Mouse (Mus musculus) embryonic facial prominence, embryonic 14.5 days (tissue): ENCODE data around the gene Hsf4. TPM values are rescaled to one million over a fixed set of nuclear protein-coding genes. Genes with fewer than 3 reads are reported as not detected.
"Not testable (repeated sequence)": the region's sequence is repeated elsewhere in the genome, so short reads cannot be mapped to it uniquely, and the experiment has no call there.

Experiments used
- ATAC-seq: fragments of 200-750 bp; cut with Nextera tagmentation; 2 replicates; pipeline ENCODE4 v1.8.0; 2017; ENCODE audit warnings: low read depth, moderate number of reproducible peaks, moderate TSS enrichment
- DNase-seq: peaks from one replicate; pipeline ENCODE4 v3.0.0-alpha.2; 2015; ENCODE audit warnings: low spot score
- H3K27ac ChIP-seq: fragments of 300-500 bp; sonication (generic); replicated peaks from 2 replicates; pipeline ENCODE4 v1.5.1; 2014; ENCODE audit warnings: low read depth, mild to moderate bottlenecking, low read length, moderate library complexity
- H3K27me3 ChIP-seq: fragments of 300-500 bp; sonication (generic); replicated peaks from 2 replicates; pipeline ENCODE4 v1.6.1; 2014; ENCODE audit warnings: low read length; ENCODE audit not compliant: control insufficient read depth, insufficient read depth
- H3K36me3 ChIP-seq: fragments of 300-500 bp; sonication (generic); 2 replicates; pipeline ENCODE4 v1.6.1; 2014; ENCODE audit warnings: low read length, mixed read lengths; ENCODE audit not compliant: control insufficient read depth, insufficient read depth
- H3K4me1 ChIP-seq: fragments of 300-500 bp; sonication (generic); 2 replicates; pipeline ENCODE4 v1.6.1; 2014; ENCODE audit warnings: antibody characterized with exemption, low read length; ENCODE audit not compliant: control insufficient read depth, insufficient read depth
- H3K4me2 ChIP-seq: fragments of 300-500 bp; sonication (generic); 2 replicates; pipeline ENCODE4 v1.6.1; 2014; ENCODE audit warnings: low read depth, mild to moderate bottlenecking, low read length, moderate library complexity, mixed read lengths
- H3K4me3 ChIP-seq: fragments of 300-500 bp; sonication (generic); 2 replicates; pipeline ENCODE4 v1.5.1; 2014; ENCODE audit warnings: low read depth, mild to moderate bottlenecking, low read length
- H3K9ac ChIP-seq: fragments of 300-500 bp; sonication (generic); 2 replicates; pipeline ENCODE4 v1.6.1; 2014; ENCODE audit warnings: low read depth, mild to moderate bottlenecking, low read length, moderate library complexity, mixed read lengths
- H3K9me3 ChIP-seq: fragments of 300-500 bp; sonication (generic); 2 replicates; pipeline ENCODE4 v1.6.1; 2016; ENCODE audit warnings: low read length; ENCODE audit not compliant: control insufficient read depth
- WGBS: fragments of 180-500 bp; shearing (Covaris S2); extraction: QIAGEN DNeasy Blood & Tissue Kit; methylation state at CpG from one replicate; pipeline ENCODE4 v1.1.7; 2014; 5-methylcytosine and 5-hydroxymethylcytosine counted together
- polyA plus RNA-seq: library from polyadenylated mRNA; unstranded; fragments of >200 nt; fragmentation: Nextera tagmentation; extraction: Ambion mirVana; gene quantifications from 2 replicates; pipeline ENCODE4 v1.2.1, GENCODE M21; 2014

Gene Hsf4
- 0.38 and 0.49 TPM in 2 replicates for polyA plus RNA-seq

- Histone ChIP-seq H3K4me3 (peak within 1 kb of the TSS; percentile 50), H3K9me3 (0 out of 2 replicates have a peak, but pooled peaks cover 4% of the 10 kb centered on the region), H3K27ac (no peak within 1 kb of the TSS), H3K4me2 (peak within 1 kb of the TSS; percentile 88), H3K4me1 (peaks cover 24% of the 10 kb centered on the region; the same call in 1 of the 2 replicates), H3K36me3 (no peaks in the 10 kb centered on the region), H3K9ac (peak within 1 kb of the TSS; percentile 52), H3K27me3 (peaks cover 95% of the 10 kb centered on the region)
- ATAC-seq (0 out of 2 replicates have a peak, but pooled peaks have one; percentile 1), DNase-seq (no peak)
- 2% methylated on average over 20 of the region's 42 CpGs for WGBS
These were observed at the start of gene Hsf4 for GRCm38 (mm10) chr8:105269461-105269947. Hsf4 (plus strand) TSS chr8:105269801.

GRCm38 (mm10) chr8:105223850-105224249, 45.8 kb upstream of the Hsf4 start:
- peak overlapping the region; percentile 86 for H3K27ac ChIP-seq
- ATAC-seq (no peak), DNase-seq (no peak)
- 82% methylated on average over 7 of the region's 7 CpGs for WGBS
- no peaks in the 10 kb centered on the region for H3K9me3 ChIP-seq
- peak overlapping the region; percentile 85; the same call in 1 of the 2 replicates for H3K4me3 ChIP-seq
- H3K4me1 ChIP-seq: peaks cover 11% of the 10 kb centered on the region
- peak overlapping the region; percentile 61; the same call in 1 of the 2 replicates for H3K4me2 ChIP-seq
- peak overlapping the region; percentile 85 for H3K9ac ChIP-seq
- no peaks in the 10 kb centered on the region for H3K27me3 ChIP-seq
- no peaks in the 10 kb centered on the region for H3K36me3 ChIP-seq

GRCm38 (mm10) chr8:105224413-105225271, 45.0 kb upstream of the Hsf4 start, which contains the start of gene D230025D16Rik:
D230025D16Rik (plus strand) TSS chr8:105225145.
- H3K27ac ChIP-seq: peak within 1 kb of the TSS; percentile 86
- peak; percentile 94 for ATAC-seq
- WGBS: 2% methylated on average over 34 of the region's 34 CpGs
- H3K36me3 ChIP-seq: no peaks in the 10 kb centered on the region
- H3K4me3 ChIP-seq: peak within 1 kb of the TSS; percentile 85
- peak within 1 kb of the TSS; percentile 61 for H3K4me2 ChIP-seq
- no peaks in the 10 kb centered on the region for H3K9me3 ChIP-seq
- peak within 1 kb of the TSS; percentile 85 for H3K9ac ChIP-seq
- peak; percentile 97 for DNase-seq
- H3K27me3 ChIP-seq: no peaks in the 10 kb centered on the region
- peaks cover 11% of the 10 kb centered on the region for H3K4me1 ChIP-seq

GRCm38 (mm10) chr8:105225272-105225593, 44.4 kb upstream of the Hsf4 start:
- no peak; the same call in 1 of the 2 replicates for ATAC-seq

GRCm38 (mm10) chr8:105225917-105226316, 43.7 kb upstream of the Hsf4 start:
- Histone ChIP-seq H3K4me2 (peak overlapping the region; percentile 61), H3K27ac (no peak overlapping the region), H3K36me3 (no peaks in the 10 kb centered on the region), H3K9ac (peak overlapping the region; percentile 85), H3K4me3 (peak overlapping the region; percentile 85), H3K27me3 (no peaks in the 10 kb centered on the region), H3K9me3 (no peaks in the 10 kb centered on the region), H3K4me1 (peaks cover 11% of the 10 kb centered on the region)
- 26% methylated on average over 6 of the region's 6 CpGs for WGBS
- DNase-seq (no peak), ATAC-seq (no peak)

More at GRCm38 (mm10) chr8:105225272-105225593, 44.4 kb upstream of the Hsf4 start:
- Histone ChIP-seq H3K36me3 (no peaks in the 10 kb centered on the region), H3K4me1 (peaks cover 11% of the 10 kb centered on the region), H3K9me3 (no peaks in the 10 kb centered on the region), H3K4me2 (peak overlapping the region; percentile 61), H3K27me3 (no peaks in the 10 kb centered on the region), H3K4me3 (peak overlapping the region; percentile 85), H3K27ac (peak overlapping the region; percentile 42; the same call in 1 of the 2 replicates), H3K9ac (peak overlapping the region; percentile 85)
- DNase-seq: no peak
- 0% methylated on average over 17 of the region's 27 CpGs for WGBS

- WGBS: 81% methylated on average over 12 of the region's 12 CpGs
- Histone ChIP-seq H3K9ac (no peak overlapping the region), H3K9me3 (no peaks in the 10 kb centered on the region), H3K36me3 (peaks cover 11% of the 10 kb centered on the region; the same call in 1 of the 2 replicates), H3K27ac (no peak overlapping the region), H3K27me3 (no peaks in the 10 kb centered on the region), H3K4me3 (no peak overlapping the region), H3K4me2 (no peak overlapping the region), H3K4me1 (peaks cover 1% of the 10 kb centered on the region; the same call in 1 of the 2 replicates)
- ATAC-seq (no peak), DNase-seq (no peak)
These were observed 37.9 kb upstream of the Hsf4 start for GRCm38 (mm10) chr8:105231503-105232320.

GRCm38 (mm10) chr8:105232321-105232693, 37.3 kb upstream of the Hsf4 start:
- H3K27ac ChIP-seq, ATAC-seq: not testable (repeated sequence)
- peaks cover 11% of the 10 kb centered on the region; the same call in 1 of the 2 replicates for H3K36me3 ChIP-seq

More at GRCm38 (mm10) chr8:105232321-105232693, 37.3 kb upstream of the Hsf4 start:
- not testable (repeated sequence) for H3K4me1 ChIP-seq, DNase-seq, H3K9ac ChIP-seq, H3K27me3 ChIP-seq, H3K4me2 ChIP-seq, H3K9me3 ChIP-seq, H3K4me3 ChIP-seq
- WGBS: 91% methylated on average over 4 of the region's 4 CpGs
